Mouse (Mus musculus) C2C12 (cell line): ENCODE results near the gene Fscn3. TPM values are rescaled to one million over a fixed set of nuclear protein-coding genes. Genes with fewer than 3 reads are reported as not detected.

ENCODE experiments used
- H3K27me3 ChIP-seq: one replicate; pipeline ENCODE4 v1.6.1; 2011; ENCODE audit not compliant: control insufficient read depth, insufficient read depth, insufficient read length
- H3K36me3 ChIP-seq: one replicate; pipeline ENCODE4 v1.6.1; 2011; ENCODE audit not compliant: control insufficient read depth, insufficient read depth
- H3K4me3 ChIP-seq: one replicate; pipeline ENCODE4 v1.5.1; 2011; ENCODE audit warnings: mild to moderate bottlenecking, control low read depth; ENCODE audit not compliant: poor library complexity, insufficient read depth, severe bottlenecking
- H3K79me2 ChIP-seq: one replicate; pipeline ENCODE4 v1.6.1; 2011; ENCODE audit not compliant: control insufficient read depth, insufficient read depth
- H3K79me3 ChIP-seq: one replicate; pipeline ENCODE4 v1.6.1; 2011; ENCODE audit warnings: low read depth, control low read depth
- H3ac ChIP-seq: one replicate; pipeline ENCODE3; 2011; ENCODE audit warnings: low read depth; ENCODE audit not compliant: control insufficient read depth, insufficient read length
- CEBPB ChIP-seq: IDR thresholded peaks from one replicate; pipeline ENCODE4 v1.6.1; 2011; ENCODE audit warnings: low read depth, mild to moderate bottlenecking, control low read depth, moderate library complexity
- CTCF ChIP-seq: IDR thresholded peaks from one replicate; pipeline ENCODE4 v1.5.1; 2011; ENCODE audit not compliant: control insufficient read depth, insufficient read depth, insufficient read length
- FOSL1 ChIP-seq: IDR thresholded peaks from one replicate; pipeline ENCODE4 v1.8.0; 2011; ENCODE audit warnings: mild to moderate bottlenecking, low read length; ENCODE audit not compliant: poor library complexity, insufficient read depth, severe bottlenecking
- MAX ChIP-seq: IDR thresholded peaks from one replicate; pipeline ENCODE4 v1.6.1; 2011; ENCODE audit warnings: mild to moderate bottlenecking, control low read depth
- MYOD1 ChIP-seq: IDR thresholded peaks from one replicate; pipeline ENCODE4 v1.6.1; 2011; ENCODE audit warnings: low read depth; ENCODE audit not compliant: control insufficient read depth, insufficient read length
- MYOG ChIP-seq: IDR thresholded peaks from one replicate; pipeline ENCODE4 v1.6.1; 2011; ENCODE audit not compliant: control insufficient read depth, insufficient read length; ENCODE audit errors: extremely low read depth
- USF1 ChIP-seq: IDR thresholded peaks from one replicate; pipeline ENCODE4 v1.6.1; 2011; ENCODE audit warnings: low read depth, mild to moderate bottlenecking, control low read depth, moderate library complexity
- polyA plus RNA-seq: library from polyadenylated mRNA; unstranded; fragments of >200 nt; fragmentation: generic; extraction: Trizol; gene quantifications from one replicate; pipeline ENCODE4 v1.2.1, GENCODE M21; 2012; ENCODE audit warnings: missing spikeins

Fscn3 gene
- polyA plus RNA-seq, 1 experiment: not detected

GRCm38 (mm10) chr6:28396853-28397457 is 30.6 kb upstream of the Fscn3 start:
- Histone ChIP-seq H3K36me3 (no peaks in the 10 kb centered on the region), H3K27me3 (peaks cover 16% of the 10 kb centered on the region)
- TF ChIP-seq MAX (no peak), CTCF (no peak), USF1 (no peak), FOSL1 (no peak), MYOD1 (no peak), CEBPB (no peak), MYOG (no peak)

GRCm38 (mm10) chr6:28397681-28398203 is 29.8 kb upstream of the Fscn3 start, which contains the start of gene Zfp800:
Gene Zfp800, minus strand, starts transcription at chr6:28398005.
- peaks cover 9% of the 10 kb centered on the region for H3K27me3 ChIP-seq
- H3K79me3 ChIP-seq: no peaks in the 10 kb centered on the region
- no peaks in the 10 kb centered on the region for H3K79me2 ChIP-seq
- TF ChIP-seq USF1 (no peak), CEBPB (no peak), CTCF (no peak), MYOD1 (no peak), FOSL1 (no peak), MYOG (no peak), MAX (no peak)
- no peak within 1 kb of the TSS for H3ac ChIP-seq
- no peak within 1 kb of the TSS for H3K4me3 ChIP-seq
- H3K36me3 ChIP-seq: no peaks in the 10 kb centered on the region

More at GRCm38 (mm10) chr6:28396853-28397457, 30.6 kb upstream of the Fscn3 start:
- no peak overlapping the region for H3K4me3 ChIP-seq
- no peaks in the 10 kb centered on the region for H3K79me2 ChIP-seq
- no peak overlapping the region for H3ac ChIP-seq
- no peaks in the 10 kb centered on the region for H3K79me3 ChIP-seq

DNA sequence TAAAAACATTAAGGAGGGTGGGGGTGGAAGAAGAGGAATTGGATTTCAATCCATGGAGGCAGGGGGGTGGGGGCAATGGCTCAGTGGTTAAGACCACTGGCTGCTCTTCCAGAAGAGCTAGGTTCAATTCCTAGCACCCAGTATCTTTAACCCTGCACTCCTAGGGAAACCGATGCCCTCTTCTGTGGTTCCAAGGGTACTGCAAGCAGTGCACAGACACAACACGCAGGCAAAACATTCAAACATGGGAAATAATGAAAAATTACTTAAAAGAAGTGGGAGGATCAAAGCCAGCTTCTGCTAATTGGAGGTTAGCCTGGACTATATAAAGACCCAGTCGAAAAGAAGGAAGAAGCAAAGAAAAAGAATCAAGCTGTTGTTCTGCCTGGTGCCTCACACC is 28.9 kb upstream of the Fscn3 start:
- no peak overlapping the region for H3ac ChIP-seq
- H3K79me2 ChIP-seq: no peaks in the 10 kb centered on the region
- H3K27me3 ChIP-seq: peaks cover 9% of the 10 kb centered on the region
- no peaks in the 10 kb centered on the region for H3K36me3 ChIP-seq
- no peaks in the 10 kb centered on the region for H3K79me3 ChIP-seq
- H3K4me3 ChIP-seq: no peak overlapping the region
- TF ChIP-seq CTCF (no peak), USF1 (no peak), CEBPB (no peak), MAX (no peak), MYOD1 (no peak), MYOG (no peak), FOSL1 (no peak)

- Histone ChIP-seq H3K27me3 (peaks cover 9% of the 10 kb centered on the region), H3K79me3 (no peaks in the 10 kb centered on the region), H3ac (no peak overlapping the region), H3K79me2 (no peaks in the 10 kb centered on the region), H3K4me3 (no peak overlapping the region), H3K36me3 (no peaks in the 10 kb centered on the region)
- no peak for TF ChIP-seq MAX
- no peak for TF ChIP-seq USF1
- no peak for TF ChIP-seq FOSL1
- TF ChIP-seq MYOG: no peak
- TF ChIP-seq MYOD1: no peak
- TF ChIP-seq CEBPB: no peak
- no peak for TF ChIP-seq CTCF
Observed at GRCm38 (mm10) chr6:28399791-28400190, 27.8 kb upstream of the Fscn3 start.

DNA sequence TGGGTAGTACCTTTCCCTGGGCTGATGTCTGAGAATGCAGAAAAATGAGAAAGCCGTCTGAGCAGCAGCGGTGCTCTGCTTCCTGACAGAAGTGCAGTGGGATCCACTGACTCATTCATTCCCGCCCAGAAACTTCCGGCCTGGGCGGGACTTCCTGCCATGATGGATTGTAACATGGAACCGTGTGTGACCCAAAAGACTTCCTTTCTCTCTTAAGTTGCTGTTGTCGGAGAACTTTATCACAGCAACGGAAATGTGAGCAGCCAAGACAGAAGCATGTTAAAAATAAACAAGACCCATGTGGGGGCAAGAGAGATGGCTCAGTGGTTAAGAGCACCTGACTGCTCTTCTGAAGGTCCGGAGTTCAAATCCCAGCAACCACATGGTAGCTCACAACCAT is 17.5 kb upstream of the Fscn3 start:
- H3K36me3 ChIP-seq: no peaks in the 10 kb centered on the region
- TF ChIP-seq CTCF (no peak), MYOD1 (no peak), FOSL1 (no peak), USF1 (no peak), MAX (no peak), MYOG (no peak), CEBPB (no peak)
- no peaks in the 10 kb centered on the region for H3K79me3 ChIP-seq
- H3K27me3 ChIP-seq: no peaks in the 10 kb centered on the region
- H3K4me3 ChIP-seq: no peak overlapping the region
- no peak overlapping the region for H3ac ChIP-seq
- no peaks in the 10 kb centered on the region for H3K79me2 ChIP-seq

- no peak overlapping the region for H3K4me3 ChIP-seq
- TF ChIP-seq CTCF (no peak), MYOG (no peak), MAX (no peak), USF1 (no peak), CEBPB (no peak), MYOD1 (no peak), FOSL1 (no peak)
- H3K79me3 ChIP-seq: no peaks in the 10 kb centered on the region
- no peak overlapping the region for H3ac ChIP-seq
- no peaks in the 10 kb centered on the region for H3K36me3 ChIP-seq
- H3K27me3 ChIP-seq: no peaks in the 10 kb centered on the region
- no peaks in the 10 kb centered on the region for H3K79me2 ChIP-seq
Observed at GRCm38 (mm10) chr6:28411236-28411635, 16.4 kb upstream of the Fscn3 start.
